Mouse (Mus musculus) central nervous system, embryonic 14 days (tissue): ENCODE data around the gene B4gat1. TPM values are rescaled to one million over a fixed set of nuclear protein-coding genes. Genes with fewer than 3 reads are reported as not detected.

Experiments
- polyA plus RNA-seq: library from polyadenylated mRNA; depleted of rRNA; stranded (reverse); fragments of >200 nt; gene quantifications from 2 replicates; pipeline ENCODE4 v1.2.3, GENCODE M21; 2012; rRNA removed

B4gat1 gene
- polyA plus RNA-seq = 34.8 and 39.6 TPM in 2 replicates

GRCm38 (mm10) chr19:5038709-5039156 lies at the start of gene B4gat1, which contains the start of gene AC124502.3:
B4gat1 (plus strand) TSS chr19:5038826.
AC124502.3 (plus strand) TSS chr19:5038891.

GRCm38 (mm10) chr19:4990256-4990625 lies 48.4 kb upstream of the B4gat1 start, which contains the start of gene Npas4:
Npas4 (minus strand) TSS chr19:4990316.

GRCm38 (mm10) chr19:5023621-5024479 lies 14.8 kb upstream of the B4gat1 start, which contains the start of gene Slc29a2:
Slc29a2 (plus strand) TSS chr19:5023860.

GRCm38 (mm10) chr19:5040862-5041523 lies 2.4 kb downstream of the B4gat1 start, which contains the start of gene Brms1:
Brms1 (plus strand) TSS chr19:5041354.

GRCm38 (mm10) chr19:5050047-5050905 lies 11.7 kb downstream of the B4gat1 start, which contains the start of gene Rin1:
Rin1 (plus strand) TSS chr19:5050481.

GRCm38 (mm10) chr19:5067867-5068569 lies 29.4 kb downstream of the B4gat1 start, which contains the start of gene Cd248:
Cd248 (plus strand) TSS chr19:5068078.

GRCm38 (mm10) chr19:5085145-5085863 lies 46.7 kb downstream of the B4gat1 start, which contains the start of gene Tmem151a:
Tmem151a (minus strand) TSS chr19:5085531.

GRCm38 (mm10) chr19:5087884-5088728 lies 49.5 kb downstream of the B4gat1 start, which contains the start of gene Yif1a:
Yif1a (plus strand) TSS chr19:5088538.

Other genes starting within 250 kb of the B4gat1 start
- gene Rbm4, start 244.9 kb upstream of the B4gat1 start, polyA plus RNA-seq = 150 and 168 TPM in 2 replicates
- 17.5 and 26.3 TPM in 2 replicates for gene Gm21992, start 227.2 kb upstream of the B4gat1 start, polyA plus RNA-seq
- 59.1 and 61.9 TPM in 2 replicates for gene Rbm14, start 227.2 kb upstream of the B4gat1 start, polyA plus RNA-seq
- gene Ccs, start 199.5 kb upstream of the B4gat1 start, polyA plus RNA-seq = 44.2 and 54.2 TPM in 2 replicates
- gene Ccdc87, start 199.5 kb upstream of the B4gat1 start, polyA plus RNA-seq = 0.28 and 0.48 TPM in 2 replicates
- 58.6 and 72.9 TPM in 2 replicates for gene Ctsf, start 183.7 kb upstream of the B4gat1 start, polyA plus RNA-seq
- gene Actn3, start 160.9 kb upstream of the B4gat1 start, polyA plus RNA-seq = 1.3 and 2.9 TPM in 2 replicates
- gene Zdhhc24, start 160.2 kb upstream of the B4gat1 start, polyA plus RNA-seq = 33.2 and 34.5 TPM in 2 replicates
- 18.7 and 18.8 TPM in 2 replicates for gene Bbs1, start 132.2 kb upstream of the B4gat1 start, polyA plus RNA-seq
- 110 and 111 TPM in 2 replicates for gene Dpp3, start 110.5 kb upstream of the B4gat1 start, polyA plus RNA-seq
- gene Peli3, start 95.7 kb upstream of the B4gat1 start, polyA plus RNA-seq = 8.6 and 9.1 TPM in 2 replicates
- 86.3 and 93.6 TPM in 2 replicates for gene Mrpl11, start 76.7 kb upstream of the B4gat1 start, polyA plus RNA-seq
- gene Npas4, start 48.5 kb upstream of the B4gat1 start, polyA plus RNA-seq = 4.5 and 4.8 TPM in 2 replicates
- gene Slc29a2, start 15.0 kb upstream of the B4gat1 start, polyA plus RNA-seq = 22.4 and 26.9 TPM in 2 replicates
- 2.7 and 3.4 TPM in 2 replicates for gene AC124502.3, start 65 bp downstream of the B4gat1 start, polyA plus RNA-seq
- gene Brms1, start 2.5 kb downstream of the B4gat1 start, polyA plus RNA-seq = 41.3 and 46.9 TPM in 2 replicates
- 3.0 and 3.7 TPM in 2 replicates for gene Rin1, start 11.7 kb downstream of the B4gat1 start, polyA plus RNA-seq
- 18.0 and 35.0 TPM in 2 replicates for gene Cd248, start 29.3 kb downstream of the B4gat1 start, polyA plus RNA-seq
- gene Tmem151a, start 46.7 kb downstream of the B4gat1 start, polyA plus RNA-seq = 6.5 and 8.1 TPM in 2 replicates
- 65.4 and 72.8 TPM in 2 replicates for gene Yif1a, start 49.7 kb downstream of the B4gat1 start, polyA plus RNA-seq
- 313 and 334 TPM in 2 replicates for gene Cnih2, start 59.7 kb downstream of the B4gat1 start, polyA plus RNA-seq
- gene Rab1b, start 68.2 kb downstream of the B4gat1 start, polyA plus RNA-seq = 175 and 180 TPM in 2 replicates
- gene Klc2, start 79.7 kb downstream of the B4gat1 start, polyA plus RNA-seq = 109 and 115 TPM in 2 replicates
- 45.1 and 54.2 TPM in 2 replicates for gene Pacs1, start 234.3 kb downstream of the B4gat1 start, polyA plus RNA-seq